Mouse (Mus musculus): ENCODE data around the gene Lhx8. TPM values are rescaled to one million over a fixed set of nuclear protein-coding genes. Genes with fewer than 3 reads are reported as not detected.

Gene Lhx8
- polyA plus RNA-seq, 1 experiment from 2014 or later: not detected

DNA sequence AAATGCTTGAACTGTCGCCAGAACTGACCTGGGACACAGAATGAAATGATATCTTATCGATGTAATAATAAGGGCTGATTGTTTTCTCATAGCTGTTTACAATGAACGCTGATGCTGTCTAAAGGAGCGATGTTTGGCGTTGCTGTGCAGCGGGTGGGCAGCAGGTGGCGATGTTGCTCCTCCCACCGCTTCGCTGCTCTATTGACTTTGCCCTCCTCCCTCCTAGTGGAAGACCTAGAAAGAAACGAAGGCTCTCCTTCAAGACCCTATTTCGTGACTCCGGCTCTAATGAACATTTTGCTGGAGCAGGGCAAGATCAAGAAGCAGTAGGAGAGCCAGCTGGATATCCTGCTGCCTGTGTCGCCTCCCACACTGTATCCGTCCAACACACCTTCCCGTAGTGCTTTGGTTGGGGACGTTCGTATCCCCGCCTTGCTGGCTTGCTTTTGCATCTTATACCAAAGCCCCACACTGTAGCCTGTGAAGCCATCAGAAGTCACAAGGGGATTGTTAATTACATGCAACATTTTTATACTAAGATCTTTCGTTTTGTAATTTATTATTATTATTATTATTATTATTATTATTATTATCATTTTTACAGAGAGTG, 60.6 kb downstream of the Lhx8 start:
- Histone ChIP-seq H3K9me3 (replicated peaks; ENCODE audit: low read length) (no peaks in the 10 kb centered on the region), H3K9ac (ENCODE audit: low read depth, low read length) (0 out of 2 replicates have a peak overlapping the region, but pooled peaks have one; percentile 23), H3K27ac (no peak overlapping the region), H3K27me3 (ENCODE audit: insufficient read depth, low read length) (no peaks in the 10 kb centered on the region), H3K4me3 (replicated peaks; ENCODE audit: low read depth, low read length) (no peak overlapping the region), H3K36me3 (ENCODE audit: insufficient read depth, low read length) (no peaks in the 10 kb centered on the region), H3K4me1 (replicated peaks; ENCODE audit: insufficient read depth, low read length) (no peaks in the 10 kb centered on the region), H3K4me2 (ENCODE audit: low read length) (peak overlapping the region; percentile 48)
- DNase-seq (ENCODE audit: low spot score) (peak; percentile 92), ATAC-seq (replicated peaks; ENCODE audit: low FRiP score, low read depth) (peak; percentile 75)
- 8% methylated on average over 19 of the region's 19 CpGs for WGBS
- peak; percentile 99 for TF ChIP-seq CTCF (IDR thresholded peaks at IDR 0.05; ENCODE audit: low read depth)

DNA sequence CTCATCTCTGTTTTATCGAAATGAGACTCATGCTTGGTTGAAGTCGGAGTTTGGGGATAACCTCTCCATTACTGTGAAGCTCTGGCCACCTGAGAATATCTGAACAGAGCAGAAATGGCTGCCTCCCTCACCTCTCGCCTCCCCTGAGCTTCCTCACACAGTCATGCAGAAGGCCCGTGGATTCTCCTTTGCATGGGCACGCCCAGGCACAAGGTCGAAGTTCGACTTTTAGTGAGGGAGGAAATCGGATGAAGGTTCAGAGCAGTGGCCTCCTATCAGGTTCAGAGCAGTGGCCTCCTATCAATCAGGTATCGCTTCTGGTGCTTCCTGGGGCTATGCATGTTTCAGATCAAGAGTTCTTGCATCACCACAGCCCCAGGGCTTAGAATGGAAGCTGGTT, 62.1 kb downstream of the Lhx8 start:
- no peak for TF ChIP-seq CTCF (IDR thresholded peaks at IDR 0.05; ENCODE audit: low read depth)
- no peak overlapping the region for H3K9ac ChIP-seq (ENCODE audit: low read depth, low read length)
- DNase-seq (ENCODE audit: low spot score) (no peak), ATAC-seq (replicated peaks; ENCODE audit: low FRiP score, low read depth) (no peak)
- no peaks in the 10 kb centered on the region for H3K27me3 ChIP-seq (ENCODE audit: insufficient read depth, low read length)
- H3K4me2 ChIP-seq (ENCODE audit: low read length): no peak overlapping the region
- WGBS: 66% methylated on average over 9 of the region's 9 CpGs
- H3K36me3 ChIP-seq (ENCODE audit: insufficient read depth, low read length): no peaks in the 10 kb centered on the region
- no peaks in the 10 kb centered on the region for H3K4me1 ChIP-seq (replicated peaks; ENCODE audit: insufficient read depth, low read length)
- no peak overlapping the region for H3K27ac ChIP-seq
- no peak overlapping the region for H3K4me3 ChIP-seq (replicated peaks; ENCODE audit: low read depth, low read length)
- no peaks in the 10 kb centered on the region for H3K9me3 ChIP-seq (replicated peaks; ENCODE audit: low read length)

DNA sequence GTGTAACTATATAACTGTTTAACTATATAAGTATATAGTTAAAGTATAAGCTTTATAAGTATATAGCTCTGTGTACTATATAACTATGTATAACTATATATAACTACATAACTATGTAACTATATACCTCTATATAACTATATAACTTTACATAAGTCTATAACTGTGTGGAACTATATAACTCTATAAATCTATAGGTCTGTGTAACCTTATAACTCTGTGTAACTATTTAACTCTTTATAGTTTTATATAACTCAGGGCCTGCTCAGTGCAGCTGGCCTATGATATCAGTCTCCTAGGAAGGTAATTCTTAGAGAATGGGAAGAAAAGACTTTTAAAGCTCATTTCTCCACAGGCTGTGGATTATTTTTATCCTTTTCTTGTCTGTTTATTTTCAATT, 73.1 kb downstream of the Lhx8 start:
- H3K36me3 ChIP-seq (ENCODE audit: insufficient read depth, low read length): no peaks in the 10 kb centered on the region
- H3K4me1 ChIP-seq (replicated peaks; ENCODE audit: insufficient read depth, low read length): no peaks in the 10 kb centered on the region
- TF ChIP-seq CTCF (IDR thresholded peaks at IDR 0.05; ENCODE audit: low read depth): no peak
- H3K9me3 ChIP-seq (replicated peaks; ENCODE audit: low read length): no peaks in the 10 kb centered on the region
- ATAC-seq (replicated peaks; ENCODE audit: low FRiP score, low read depth) (no peak), DNase-seq (ENCODE audit: low spot score) (no peak)
- no peak overlapping the region for H3K4me3 ChIP-seq (replicated peaks; ENCODE audit: low read depth, low read length)
- no peak overlapping the region for H3K27ac ChIP-seq
- no peak overlapping the region for H3K4me2 ChIP-seq (ENCODE audit: low read length)
- no peaks in the 10 kb centered on the region for H3K27me3 ChIP-seq (ENCODE audit: insufficient read depth, low read length)
- no peak overlapping the region for H3K9ac ChIP-seq (ENCODE audit: low read depth, low read length)
